Mouse (Mus musculus) 416B (cell line): ENCODE results near the gene Mc3r.

Experiments
- DNase-seq: peaks from one replicate; pipeline ENCODE4 v3.0.0; 2011; ENCODE audit warnings: low read depth

Mc3r gene

GRCm38 (mm10) chr2:172299126-172299921 lies 51.0 kb downstream of the Mc3r start:
- DNase-seq = no peak
